Mouse (Mus musculus) liver, embryonic 11.5 days (tissue): ENCODE measurements at regions not wholly inside any gene's neighbourhood (a gene's known extent, or its start where the extent isn't known, plus 50 kb on each side); places are given as distances from the start of the nearest gene placed in this dataset.

Source experiments
- ATAC-seq: fragments of 200-750 bp; cut with Nextera tagmentation; replicated peaks from 2 replicates; pipeline ENCODE4 v1.8.0; 2017; ENCODE audit warnings: moderate number of reproducible peaks, mild to moderate bottlenecking, moderate TSS enrichment, moderate library complexity; ENCODE audit not compliant: low FRiP score
- DNase-seq: peaks from one replicate; pipeline ENCODE4 v3.0.0-alpha.2; 2017; ENCODE audit warnings: low spot score
- H3K27ac ChIP-seq: fragments of 300-500 bp; sonication (generic); 2 replicates; pipeline ENCODE4 v1.5.1; 2014; ENCODE audit warnings: mild to moderate bottlenecking, low read depth, low read length, control low read depth
- H3K27me3 ChIP-seq: fragments of 300-500 bp; sonication (generic); replicated peaks from 2 replicates; pipeline ENCODE4 v1.6.1; 2014; ENCODE audit warnings: low read length, mixed read lengths; ENCODE audit not compliant: control insufficient read depth, insufficient read depth
- H3K36me3 ChIP-seq: fragments of 300-500 bp; sonication (generic); 2 replicates; pipeline ENCODE4 v1.6.1; 2014; ENCODE audit warnings: mild to moderate bottlenecking, low read length, moderate library complexity, mixed read lengths; ENCODE audit not compliant: control insufficient read depth, insufficient read depth
- H3K4me1 ChIP-seq: fragments of 300-500 bp; sonication (generic); replicated peaks from 2 replicates; pipeline ENCODE4 v1.6.1; 2014; ENCODE audit warnings: low read length, mixed read lengths; ENCODE audit not compliant: control insufficient read depth, insufficient read depth
- H3K4me2 ChIP-seq: fragments of 300-500 bp; sonication (generic); 2 replicates; pipeline ENCODE4 v1.6.1; 2014; ENCODE audit warnings: mild to moderate bottlenecking, control low read depth, moderate library complexity
- H3K4me3 ChIP-seq: fragments of 300-500 bp; sonication (generic); 2 replicates; pipeline ENCODE4 v1.5.1; 2014; ENCODE audit warnings: low read depth, low read length, control low read depth
- H3K9ac ChIP-seq: fragments of 300-500 bp; sonication (generic); 2 replicates; pipeline ENCODE4 v1.6.1; 2014; ENCODE audit warnings: low read depth, low read length, control low read depth
- H3K9me3 ChIP-seq: fragments of 300-500 bp; sonication (generic); 2 replicates; pipeline ENCODE4 v1.6.1; 2016; ENCODE audit warnings: low read length, inconsistent platforms, mixed read lengths; ENCODE audit not compliant: control insufficient read depth
- WGBS: fragments of 180-500 bp; shearing (Covaris S2); extraction: QIAGEN DNeasy Blood & Tissue Kit; methylation state at CpG from one replicate; pipeline ENCODE4 v1.1.7; 2014; 5-methylcytosine and 5-hydroxymethylcytosine counted together

GRCm38 (mm10) chr1:151098763-151099162, 83.6 kb upstream of the Gm47985 start:
- Histone ChIP-seq H3K4me2 (no peak overlapping the region), H3K27me3 (no peaks in the 10 kb centered on the region), H3K27ac (no peak overlapping the region), H3K36me3 (no peaks in the 10 kb centered on the region), H3K4me3 (no peak overlapping the region), H3K9ac (no peak overlapping the region), H3K4me1 (peaks cover 40% of the 10 kb centered on the region), H3K9me3 (no peaks in the 10 kb centered on the region)
- ATAC-seq, result no peak
- 67% methylated on average over 1 of the region's 1 CpGs for WGBS
- no peak for DNase-seq

- Histone ChIP-seq H3K27ac (peak overlapping the region; percentile 54), H3K9me3 (no peaks in the 10 kb centered on the region), H3K4me3 (no peak overlapping the region), H3K9ac (0 out of 2 replicates have a peak overlapping the region, but pooled peaks have one; percentile 34), H3K36me3 (no peaks in the 10 kb centered on the region), H3K4me2 (no peak overlapping the region), H3K27me3 (no peaks in the 10 kb centered on the region), H3K4me1 (peaks cover 36% of the 10 kb centered on the region)
- 0 out of 2 replicates have a peak, but pooled peaks have one; percentile 11 for ATAC-seq
- no peak for DNase-seq
- WGBS, result 72% methylated on average over 12 of the region's 12 CpGs
Measured at GRCm38 (mm10) chr1:151100565-151101483, 81.5 kb upstream of the Gm47985 start.

- Histone ChIP-seq H3K4me1 (peaks cover 33% of the 10 kb centered on the region), H3K4me3 (no peak overlapping the region), H3K9me3 (no peaks in the 10 kb centered on the region), H3K27me3 (no peaks in the 10 kb centered on the region), H3K27ac (peak overlapping the region; percentile 57), H3K9ac (0 out of 2 replicates have a peak overlapping the region, but pooled peaks have one; percentile 34), H3K36me3 (no peaks in the 10 kb centered on the region), H3K4me2 (no peak overlapping the region)
- 67% methylated on average over 1 of the region's 1 CpGs for WGBS
- peak; percentile 93 for ATAC-seq
- no peak for DNase-seq
Measured at GRCm38 (mm10) chr1:151101516-151101915, 80.8 kb upstream of the Gm47985 start.

- H3K27me3 ChIP-seq, result no peaks in the 10 kb centered on the region
- H3K36me3 ChIP-seq, result no peaks in the 10 kb centered on the region
- peaks cover 29% of the 10 kb centered on the region for H3K4me1 ChIP-seq
- H3K27ac ChIP-seq, result 0 out of 2 replicates have a peak overlapping the region, but pooled peaks have one; percentile 57
- no peak overlapping the region for H3K9ac ChIP-seq
- DNase-seq, result no peak
- ATAC-seq, result peak; percentile 30; the same call in 1 of the 2 replicates
- H3K4me2 ChIP-seq, result no peak overlapping the region
- no peak overlapping the region for H3K4me3 ChIP-seq
- WGBS, result 60% methylated on average over 3 of the region's 3 CpGs
- no peaks in the 10 kb centered on the region for H3K9me3 ChIP-seq
Measured at GRCm38 (mm10) chr1:151102061-151102460, 80.3 kb upstream of the Gm47985 start.

- no peaks in the 10 kb centered on the region for H3K27me3 ChIP-seq
- no peak overlapping the region for H3K27ac ChIP-seq
- H3K4me3 ChIP-seq, result no peak overlapping the region
- no peaks in the 10 kb centered on the region for H3K9me3 ChIP-seq
- DNase-seq, result no peak
- peaks cover 26% of the 10 kb centered on the region for H3K4me1 ChIP-seq
- 81% methylated on average over 16 of the region's 16 CpGs for WGBS
- no peak overlapping the region for H3K9ac ChIP-seq
- H3K36me3 ChIP-seq, result no peaks in the 10 kb centered on the region
- no peak; the same call in 1 of the 2 replicates for ATAC-seq
- H3K4me2 ChIP-seq, result no peak overlapping the region
Measured at GRCm38 (mm10) chr1:151102646-151103391, 79.5 kb upstream of the Gm47985 start.

GRCm38 (mm10) chr1:151103522-151104037, 78.8 kb upstream of the Gm47985 start:
- WGBS, result 65% methylated on average over 6 of the region's 6 CpGs

GRCm38 (mm10) chr1:151104346-151104745, 78.0 kb upstream of the Gm47985 start:
- Histone ChIP-seq H3K27ac (no peak overlapping the region), H3K9me3 (no peaks in the 10 kb centered on the region), H3K9ac (no peak overlapping the region), H3K36me3 (no peaks in the 10 kb centered on the region), H3K27me3 (no peaks in the 10 kb centered on the region), H3K4me2 (no peak overlapping the region), H3K4me3 (no peak overlapping the region), H3K4me1 (peaks cover 25% of the 10 kb centered on the region)
- ATAC-seq, result no peak
- no peak for DNase-seq
- 75% methylated on average over 5 of the region's 5 CpGs for WGBS

More at GRCm38 (mm10) chr1:151103522-151104037, 78.8 kb upstream of the Gm47985 start:
- Histone ChIP-seq H3K9ac (no peak overlapping the region), H3K36me3 (no peaks in the 10 kb centered on the region), H3K27me3 (no peaks in the 10 kb centered on the region), H3K9me3 (no peaks in the 10 kb centered on the region), H3K4me1 (peaks cover 25% of the 10 kb centered on the region), H3K4me2 (no peak overlapping the region), H3K4me3 (no peak overlapping the region), H3K27ac (no peak overlapping the region)
- ATAC-seq (no peak), DNase-seq (no peak)

- no peak overlapping the region for H3K27ac ChIP-seq
- H3K36me3 ChIP-seq, result no peaks in the 10 kb centered on the region
- no peaks in the 10 kb centered on the region for H3K27me3 ChIP-seq
- WGBS, result 73% methylated on average over 2 of the region's 2 CpGs
- DNase-seq (peak; percentile 22), ATAC-seq (no peak)
- H3K4me1 ChIP-seq, result peaks cover 25% of the 10 kb centered on the region
- H3K4me2 ChIP-seq, result no peak overlapping the region
- H3K9me3 ChIP-seq, result no peaks in the 10 kb centered on the region
- H3K4me3 ChIP-seq, result no peak overlapping the region
- no peak overlapping the region for H3K9ac ChIP-seq
Measured at GRCm38 (mm10) chr1:151104806-151105205, 77.5 kb upstream of the Gm47985 start.
